Mouse (Mus musculus) brain, embryonic 14.5 days (tissue): ENCODE measurements at regions not wholly inside any gene's neighbourhood (a gene's known extent, or its start where the extent isn't known, plus 50 kb on each side); places are given as distances from the start of the nearest gene placed in this dataset.

Experiments
- CTCF ChIP-seq: fragments of 200-500 bp; IDR thresholded peaks from 2 replicates; pipeline ENCODE4 v1.5.1; 2012; ENCODE audit warnings: inconsistent platforms, mild to moderate bottlenecking, moderate library complexity, borderline replicate concordance; ENCODE audit not compliant: insufficient read depth, insufficient read length; ENCODE audit errors: extremely low read depth
- POLR2A ChIP-seq: fragments of 200-500 bp; IDR thresholded peaks from 2 replicates; pipeline ENCODE4 v1.6.1; 2012; ENCODE audit warnings: mild to moderate bottlenecking, inconsistent platforms, borderline replicate concordance; ENCODE audit not compliant: poor library complexity, insufficient read depth, insufficient read length, severe bottlenecking; ENCODE audit errors: extremely low read depth

GRCm38 (mm10) chr15:68477745-68478144 is 1977.0 kb upstream of the Lrrc6 start:
- no peak for TF ChIP-seq CTCF
- TF ChIP-seq POLR2A, result no peak
